Mouse (Mus musculus): ENCODE data around the gene Unc50.

- TF ChIP-seq CTCF (conservative IDR thresholded peaks at IDR 0.05 in 1 of 2, IDR thresholded peaks at IDR 0.05 in 1 of 2; ENCODE audit: low read depth in 2 of 2, low read length in 2 of 2) (no peak), POLR2A (IDR thresholded peaks at IDR 0.05; ENCODE audit: low read depth, low read length) (no peak), ZC3H11A (IDR thresholded peaks at IDR 0.05; ENCODE audit: low read depth, low read length) (no peak)
Measured at GRCm38 (mm10) chr1:37486994-37487393, 57.1 kb downstream of the Unc50 start.

All from CH12.LX (cell line).